Mouse (Mus musculus): ENCODE data around the gene Fibp. TPM values are rescaled to one million over a fixed set of nuclear protein-coding genes. Genes with fewer than 3 reads are reported as not detected.
"Not testable (repeated sequence)": the region's sequence is repeated elsewhere in the genome, so short reads cannot be mapped to it uniquely, and the experiment has no call there.

The Fibp gene
- polyA plus RNA-seq, 1 experiment: 140 TPM

GRCm38 (mm10) chr19:5485821-5486220 is 25.4 kb downstream of the Fibp start:
- DNase-seq (ENCODE audit: low read depth, low spot score): no peak
- WGBS: 92% methylated on average over 7 of the region's 7 CpGs

GRCm38 (mm10) chr19:5486286-5486685 is 25.9 kb downstream of the Fibp start:
- 53% methylated on average over 8 of the region's 8 CpGs for WGBS
- DNase-seq (ENCODE audit: low read depth, low spot score): no peak

- 76% methylated on average over 4 of the region's 4 CpGs for WGBS
- no peak for DNase-seq (ENCODE audit: low read depth, low spot score)
Observed at GRCm38 (mm10) chr19:5486771-5487170, 26.4 kb downstream of the Fibp start.

GRCm38 (mm10) chr19:5487768-5488550 is 27.5 kb downstream of the Fibp start, which contains the start of gene Mus81:
Gene Mus81, minus strand, starts transcription at chr19:5488402.
- WGBS: under 1% methylated on average over 39 of the region's 39 CpGs
- DNase-seq (ENCODE audit: low read depth, low spot score): peak; percentile 88

- DNase-seq (ENCODE audit: low read depth, low spot score): peak; percentile 88
- under 1% methylated on average over 26 of the region's 26 CpGs for WGBS
Observed at GRCm38 (mm10) chr19:5488878-5489571, 28.6 kb downstream of the Fibp start.

GRCm38 (mm10) chr19:5489721-5490120 is 29.3 kb downstream of the Fibp start:
- DNase-seq (ENCODE audit: low read depth, low spot score): not testable (repeated sequence)
- WGBS: 11% methylated on average over 10 of the region's 10 CpGs

GRCm38 (mm10) chr19:5490313-5490897 is 30.0 kb downstream of the Fibp start, which contains the start of gene Cfl1:
Gene Cfl1, plus strand, starts transcription at chr19:5490455.
- peak; percentile 78 for DNase-seq (ENCODE audit: low read depth, low spot score)
- 1% methylated on average over 62 of the region's 62 CpGs for WGBS

- peak; percentile 83 for DNase-seq (ENCODE audit: low read depth, low spot score)
- WGBS: under 1% methylated on average over 59 of the region's 59 CpGs
Observed at GRCm38 (mm10) chr19:5490898-5491708, 30.7 kb downstream of the Fibp start.

- DNase-seq (ENCODE audit: low read depth, low spot score): no peak
- 74% methylated on average over 4 of the region's 4 CpGs for WGBS
Observed at GRCm38 (mm10) chr19:5492641-5493040, 32.2 kb downstream of the Fibp start.

GRCm38 (mm10) chr19:5493301-5493721 is 32.9 kb downstream of the Fibp start:
- not testable (repeated sequence) for DNase-seq (ENCODE audit: low read depth, low spot score)
- 51% methylated on average over 9 of the region's 9 CpGs for WGBS

- 65% methylated on average over 3 of the region's 3 CpGs for WGBS
- DNase-seq (ENCODE audit: low read depth, low spot score): no peak
Observed at GRCm38 (mm10) chr19:5494314-5494713, 33.9 kb downstream of the Fibp start.

GRCm38 (mm10) chr19:5495353-5496051 is 35.1 kb downstream of the Fibp start:
- WGBS: 78% methylated on average over 12 of the region's 12 CpGs

GRCm38 (mm10) chr19:5496052-5496370 is 35.6 kb downstream of the Fibp start:
- no peak for DNase-seq (ENCODE audit: low read depth, low spot score)
- 89% methylated on average over 16 of the region's 16 CpGs for WGBS

More at GRCm38 (mm10) chr19:5495353-5496051, 35.1 kb downstream of the Fibp start:
- DNase-seq (ENCODE audit: low read depth, low spot score): no peak

GRCm38 (mm10) chr19:5500330-5500875 is 40.0 kb downstream of the Fibp start:
- WGBS: 35% methylated on average over 2 of the region's 2 CpGs
- peak; percentile 78 for DNase-seq (ENCODE audit: low read depth, low spot score)

- no peak for DNase-seq (ENCODE audit: low read depth, low spot score)
- WGBS: 46% methylated on average over 17 of the region's 17 CpGs
Observed at GRCm38 (mm10) chr19:5503687-5504086, 43.3 kb downstream of the Fibp start, which contains the start of gene 1700020D05Rik. Gene 1700020D05Rik, minus strand, starts transcription at chr19:5503787.

GRCm38 (mm10) chr19:5510031-5511026 is 49.9 kb downstream of the Fibp start, which contains the start of gene Snx32:
Gene Snx32, minus strand, starts transcription at chr19:5510538.
- 3% methylated on average over 47 of the region's 47 CpGs for WGBS
- no peak for DNase-seq (ENCODE audit: low read depth, low spot score)

GRCm38 (mm10) chr19:5511074-5511632 is 50.7 kb downstream of the Fibp start:
- WGBS: 37% methylated on average over 15 of the region's 15 CpGs
- no peak for DNase-seq (ENCODE audit: low read depth, low spot score)

All from large intestine, adult 2 months (tissue).